Mouse (Mus musculus) embryo, embryonic 11.5 days (tissue): ENCODE measurements around the gene Gramd1a.

Source experiments
- DNase-seq: peaks from one replicate; pipeline ENCODE4 v3.0.0-alpha.2; 2012; ENCODE audit warnings: low read depth, low spot score

Gramd1a gene

DNA sequence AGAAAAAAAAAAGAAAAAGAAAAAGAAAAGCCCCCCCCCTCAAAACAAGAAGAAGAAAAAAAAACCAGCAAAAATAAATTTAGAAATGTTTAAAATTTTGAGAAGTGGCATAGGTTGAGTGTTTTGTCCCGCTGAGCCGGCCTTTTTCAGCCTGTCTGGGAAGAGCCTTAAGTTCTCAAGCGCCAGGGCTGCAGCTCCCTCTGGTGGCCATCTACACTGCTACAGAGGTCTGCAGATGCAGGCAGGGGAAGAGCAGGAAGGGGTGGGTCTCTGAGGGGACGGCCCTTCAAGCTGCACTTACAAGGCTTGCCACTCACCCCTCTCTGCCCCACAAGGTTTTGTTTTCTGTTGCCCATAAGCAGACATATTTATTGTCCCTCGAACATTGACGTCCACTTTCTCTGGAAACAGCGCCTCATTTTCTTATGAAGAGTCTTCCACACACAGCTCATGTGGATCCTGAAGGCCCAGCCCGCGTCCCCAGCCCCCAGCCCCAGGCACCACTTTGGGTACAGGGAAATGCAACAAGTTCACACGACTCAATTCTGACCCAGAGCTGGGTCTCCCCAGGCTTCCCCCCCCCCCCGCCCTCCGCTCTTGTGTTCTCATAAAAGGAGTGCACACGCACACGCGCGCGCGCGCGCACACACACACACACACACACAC lies 58.0 kb downstream of the Gramd1a start:
- DNase-seq: peak; percentile 88

DNA sequence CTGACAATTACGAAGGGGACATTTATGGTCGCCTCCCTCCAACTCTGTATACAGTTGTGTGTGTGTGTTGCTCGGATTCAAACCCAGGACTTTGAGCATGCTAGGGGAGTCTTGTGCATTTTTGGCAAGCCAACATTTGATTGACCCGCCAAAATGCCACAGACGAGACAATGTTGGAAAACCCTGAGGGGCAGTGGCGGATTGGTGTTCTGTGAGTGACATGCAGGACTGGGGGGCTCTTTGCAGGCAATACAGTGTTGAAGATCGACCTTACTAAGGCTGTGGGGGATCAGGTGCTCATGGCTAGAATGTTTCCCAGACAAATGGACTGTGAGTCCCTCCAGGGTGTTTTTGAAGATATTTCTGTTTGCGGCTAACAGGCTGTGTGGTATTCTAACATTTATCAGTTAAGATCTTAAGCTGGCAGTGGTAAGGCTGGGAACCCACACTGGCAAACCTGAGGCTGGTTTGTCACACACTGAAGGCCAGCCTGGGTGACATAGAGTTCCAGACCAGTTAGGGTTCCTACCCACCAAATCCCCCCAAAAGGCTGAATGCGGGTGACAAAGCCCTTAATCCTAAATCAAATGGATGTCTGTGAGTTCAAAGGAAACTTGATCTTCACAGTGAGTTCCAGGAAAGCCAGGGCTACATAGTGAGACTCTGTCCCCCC lies 58.7 kb downstream of the Gramd1a start:
- no peak for DNase-seq

DNA sequence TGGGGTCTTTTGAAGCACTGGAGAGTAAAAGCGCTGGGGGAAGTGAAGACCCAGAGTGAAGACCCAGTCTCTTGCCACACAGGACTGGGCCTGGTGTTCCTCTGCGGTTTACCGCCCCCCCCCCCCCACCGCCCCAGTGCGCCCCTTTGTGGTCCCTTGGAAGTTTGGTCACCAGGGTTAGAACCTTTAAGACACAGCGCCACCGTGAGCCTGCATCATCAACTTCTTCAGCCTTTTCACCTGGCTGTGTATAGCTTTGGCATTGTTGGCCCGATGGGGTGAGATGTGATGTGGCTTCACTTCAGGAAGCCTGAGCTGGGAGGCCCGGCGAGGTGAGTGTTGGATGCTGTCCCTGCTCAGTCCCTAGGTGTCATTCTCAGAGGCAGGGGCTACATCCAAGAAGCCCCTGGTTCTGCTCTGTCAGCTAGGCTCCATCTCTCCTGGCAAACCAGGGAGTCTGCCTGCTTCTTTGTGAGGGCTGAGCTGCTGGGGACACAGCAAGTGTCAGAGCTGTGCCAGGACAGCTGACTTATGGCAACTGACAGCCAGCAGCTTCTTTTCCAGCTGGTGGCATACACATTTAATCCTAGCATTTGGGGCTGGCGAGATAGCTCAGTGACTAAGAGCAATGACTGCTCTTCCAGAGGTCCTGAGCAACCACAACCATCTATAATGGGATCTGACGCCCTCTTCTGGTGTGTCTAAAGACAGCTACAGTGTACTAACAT lies 60.8 kb downstream of the Gramd1a start:
- no peak for DNase-seq

DNA sequence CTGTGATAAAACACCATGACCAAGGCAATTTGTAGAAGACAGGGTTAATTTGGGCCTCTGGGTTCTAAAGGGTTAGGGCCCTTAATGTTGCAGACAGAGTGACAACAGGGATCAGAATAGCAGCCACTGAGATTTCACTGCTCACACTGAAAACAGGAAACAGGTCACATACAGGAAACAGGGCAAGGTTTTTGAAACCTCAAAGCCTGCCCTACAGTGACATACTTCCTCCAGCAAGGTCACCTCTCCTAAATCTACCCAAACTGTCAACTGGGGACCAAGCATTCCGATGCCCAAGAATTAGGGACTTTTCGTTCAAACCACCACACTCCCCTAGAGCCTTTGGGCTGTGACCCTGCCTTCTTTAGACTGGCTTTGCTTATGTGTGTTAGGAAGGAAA lies 66.0 kb downstream of the Gramd1a start:
- no peak for DNase-seq

DNA sequence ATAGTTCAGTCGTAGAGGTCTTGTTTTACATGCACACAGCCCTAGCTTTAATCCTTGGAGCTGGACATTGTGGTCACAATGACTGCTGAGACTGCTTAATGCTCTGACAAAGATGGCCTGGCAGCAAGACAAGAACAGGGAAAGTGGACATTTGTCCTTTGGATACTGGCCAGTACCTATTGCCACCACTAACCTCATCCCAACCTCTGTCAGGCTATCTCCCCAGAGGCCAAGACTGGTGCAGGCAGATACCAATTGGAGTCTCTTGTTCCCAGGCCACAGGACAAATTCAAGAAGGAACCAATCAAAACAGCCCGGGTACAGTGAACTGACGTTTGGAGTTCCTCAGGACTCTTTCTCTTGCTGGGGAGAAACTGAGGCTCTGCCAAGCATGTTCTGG lies 67.5 kb downstream of the Gramd1a start:
- DNase-seq: no peak

DNA sequence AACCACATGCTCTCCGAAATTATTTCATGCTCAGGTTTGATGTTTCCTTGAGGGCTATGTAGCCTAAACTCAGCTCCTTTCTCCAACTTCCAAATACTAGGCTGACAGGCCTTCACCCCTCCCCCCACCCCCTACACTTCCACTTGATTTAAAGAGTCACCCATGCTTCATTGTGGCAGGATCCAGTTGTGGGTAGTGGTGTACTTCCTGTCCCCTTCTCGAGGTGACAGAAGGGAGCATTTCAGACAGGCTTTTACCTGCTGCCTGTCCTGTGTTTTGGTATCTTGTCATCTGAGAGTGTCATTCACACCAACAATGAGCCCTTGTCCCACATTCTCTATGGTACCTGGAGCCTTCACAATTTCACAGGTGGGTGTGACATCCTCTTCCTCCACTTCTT lies 68.4 kb downstream of the Gramd1a start:
- no peak for DNase-seq

DNA sequence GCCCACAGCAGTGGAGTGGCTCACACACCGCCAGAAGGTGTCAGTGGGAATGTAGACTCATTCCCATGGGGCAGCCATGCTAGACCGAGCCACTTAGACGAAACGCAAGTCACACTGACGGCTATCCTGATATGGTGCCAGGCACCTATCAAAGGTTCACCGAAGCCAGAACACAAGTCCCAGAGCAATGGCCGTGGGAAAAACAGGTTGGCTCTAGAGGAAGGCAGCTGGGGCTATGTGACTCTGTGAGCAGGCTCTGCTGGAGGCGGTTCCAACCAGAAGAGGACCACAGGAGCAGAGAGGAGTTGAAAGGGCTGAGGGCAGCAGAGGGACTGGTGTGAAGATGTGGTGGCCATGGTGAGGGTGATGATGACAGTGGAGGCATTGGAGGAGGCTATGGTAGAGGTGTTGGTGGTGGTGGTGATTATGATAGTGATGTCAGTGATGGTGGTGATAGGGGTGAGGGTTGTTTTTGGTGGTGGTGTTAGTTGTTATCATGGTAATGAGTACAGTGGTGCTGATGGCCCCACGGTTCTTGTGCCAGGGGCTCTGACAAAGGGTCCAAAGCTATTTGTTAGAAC lies 69.4 kb downstream of the Gramd1a start:
- DNase-seq: no peak

DNA sequence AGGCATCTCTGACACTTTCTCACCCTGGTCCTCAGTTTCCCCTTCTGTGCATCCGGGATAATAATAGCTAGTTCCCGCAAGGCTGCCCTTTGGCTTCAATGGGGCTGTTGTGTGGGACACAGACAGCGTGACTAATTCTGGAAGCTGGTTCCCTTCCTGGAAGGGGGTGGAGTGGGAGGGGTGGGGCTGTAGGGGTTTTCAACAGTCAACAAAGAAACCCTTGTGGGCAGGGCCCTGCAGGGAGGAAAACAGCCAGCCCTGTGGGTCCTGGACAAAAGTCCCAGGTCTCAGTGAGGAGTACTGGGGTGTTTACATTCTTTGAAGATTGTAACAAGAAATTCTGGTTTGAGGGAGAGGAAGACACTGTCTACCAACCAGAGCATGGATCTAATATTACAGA lies 70.5 kb downstream of the Gramd1a start:
- no peak for DNase-seq

DNA sequence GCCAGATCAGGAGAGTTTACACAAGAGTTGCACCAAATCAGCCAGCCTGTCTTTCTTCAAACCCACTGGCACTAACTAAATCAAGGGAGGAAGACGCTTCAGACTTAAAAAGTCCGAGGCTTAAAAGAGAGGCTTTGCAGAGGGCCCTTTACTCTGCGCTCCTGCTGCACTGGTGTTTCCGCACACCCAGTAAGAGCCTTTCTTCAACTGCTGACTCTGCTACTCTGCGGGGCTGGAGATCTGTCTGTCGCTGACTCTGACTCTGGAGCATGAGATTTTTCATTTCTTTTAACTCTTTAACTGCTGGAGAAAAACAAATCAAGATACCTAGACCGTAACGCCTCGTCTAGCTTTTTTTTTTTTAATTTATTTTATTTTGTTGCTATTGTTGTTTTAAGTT lies 71.6 kb downstream of the Gramd1a start:
- DNase-seq: no peak

DNA sequence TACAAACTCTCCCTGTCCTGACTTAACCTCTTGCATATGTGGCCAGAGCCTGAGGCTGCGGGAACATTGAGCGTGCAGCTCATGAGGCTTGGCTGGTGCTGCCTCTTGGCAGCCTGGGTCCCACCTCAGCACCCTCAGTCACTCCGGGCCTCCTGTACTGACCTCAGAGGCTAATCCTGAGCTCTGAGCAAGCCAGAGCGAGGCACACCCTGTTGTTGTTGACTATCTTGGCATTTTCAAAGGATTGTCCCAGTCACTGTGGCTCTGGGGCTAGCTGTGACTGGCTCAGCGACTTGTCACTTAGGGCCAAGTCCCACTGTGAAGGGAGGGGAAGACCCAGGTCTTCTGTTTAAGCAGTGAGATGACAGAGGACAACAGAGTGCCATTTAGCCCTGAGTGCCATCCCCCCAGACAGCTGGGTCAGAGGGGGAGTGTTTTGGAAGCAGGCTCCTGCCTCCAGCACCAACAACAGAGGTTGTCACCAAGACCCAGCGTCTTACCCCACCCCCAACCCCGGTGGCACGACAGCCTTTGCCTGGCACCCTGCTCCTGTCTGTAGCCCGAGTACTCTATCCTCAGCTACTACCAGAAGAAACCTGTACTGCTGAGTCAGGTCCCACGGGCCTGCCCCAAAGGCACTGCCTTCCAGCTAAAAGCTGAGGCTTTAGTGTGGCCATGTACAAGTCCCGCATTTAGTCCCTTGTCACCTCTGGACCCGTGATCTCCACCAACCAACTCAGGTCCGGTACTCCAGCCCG lies 72.7 kb downstream of the Gramd1a start:
- no peak for DNase-seq

DNA sequence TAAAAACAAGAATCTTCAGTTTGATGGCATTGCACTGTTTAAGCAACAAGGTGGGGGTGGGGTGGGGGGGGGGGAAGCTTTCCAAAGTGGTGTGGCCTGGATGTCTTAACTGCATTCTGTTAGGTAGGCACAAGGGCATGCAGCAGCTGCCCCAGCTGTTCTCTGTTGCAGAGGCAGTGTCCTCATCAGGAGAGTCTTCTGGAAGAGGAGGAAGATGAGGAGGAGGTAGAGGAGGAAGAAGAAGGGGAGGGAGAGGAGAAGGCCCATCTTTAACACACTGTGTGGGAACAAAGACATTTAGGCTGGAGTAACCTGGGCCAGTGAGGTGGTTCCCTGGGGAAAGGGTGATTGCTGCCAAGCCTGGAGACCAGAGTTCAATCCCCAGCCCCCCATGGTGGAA lies 73.6 kb downstream of the Gramd1a start:
- no peak for DNase-seq

DNA sequence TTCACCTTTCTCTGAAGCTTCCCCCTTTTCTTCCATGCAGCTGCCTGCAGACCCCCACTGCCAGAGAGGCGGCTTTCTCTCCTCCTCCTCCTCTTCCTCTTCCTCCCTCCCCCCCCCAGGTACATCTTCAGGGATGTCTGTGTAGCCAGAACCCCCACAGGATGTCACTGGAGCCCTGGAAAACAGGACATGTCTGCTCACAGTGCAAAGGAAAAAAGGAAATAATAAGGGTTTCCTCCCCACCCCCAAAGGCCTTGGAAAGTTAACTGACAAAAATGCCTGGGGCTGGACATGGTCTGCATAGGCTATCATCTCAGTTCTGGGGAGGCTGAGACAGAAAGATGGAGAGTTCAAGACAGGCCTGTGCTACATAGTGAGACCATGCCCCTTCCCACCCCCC lies 74.6 kb downstream of the Gramd1a start:
- no peak for DNase-seq

DNA sequence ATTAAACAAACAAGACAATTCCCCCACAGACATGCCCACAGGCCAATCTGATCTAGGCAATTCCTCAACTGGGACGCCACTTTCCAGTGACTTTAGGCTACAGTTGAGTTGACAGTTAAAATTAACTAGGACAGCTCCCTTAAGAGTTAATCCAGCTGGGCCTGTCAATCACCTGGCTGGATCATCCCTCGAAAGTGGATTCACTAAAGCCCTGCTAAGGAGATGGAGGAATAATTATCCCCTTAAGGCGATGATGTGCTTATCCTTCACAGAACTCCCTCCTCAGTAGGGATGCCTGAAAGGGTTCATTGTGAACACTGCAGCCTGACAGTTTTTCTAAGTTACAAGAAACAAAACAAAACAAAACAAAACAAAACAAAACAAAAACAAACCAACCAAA lies 75.1 kb downstream of the Gramd1a start:
- no peak for DNase-seq
